Mouse (Mus musculus): Measurements from ENCODE around the gene Nkx6-2.

Gene Nkx6-2

GRCm38 (mm10) chr7:139572665-139573064 lies 9.9 kb downstream of the Nkx6-2 start:
- intact Hi-C loops (cut with DNase I), result no loop called here

GRCm38 (mm10) chr7:139570788-139571187 lies 11.8 kb downstream of the Nkx6-2 start:
- intact Hi-C loops (cut with DNase I), result no loop called here

DNA sequence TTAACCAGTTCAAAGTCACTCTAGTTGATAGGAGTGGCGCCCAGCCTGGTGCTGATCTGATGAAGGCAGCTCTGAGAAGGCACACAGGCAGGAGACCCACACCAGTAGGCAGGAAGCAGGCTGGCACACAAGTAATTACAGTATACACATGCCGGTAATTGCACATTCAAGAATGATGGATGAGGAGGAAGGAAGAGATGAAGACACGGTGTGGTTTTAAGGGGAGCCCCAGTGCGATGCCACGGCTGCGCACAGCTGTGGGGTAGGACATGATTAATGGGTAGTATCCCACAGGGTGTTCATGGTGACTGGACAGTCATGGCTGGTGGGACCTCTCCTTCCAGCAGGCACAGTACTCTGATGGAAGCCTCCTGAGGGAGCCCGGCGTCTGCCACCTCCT lies 16.1 kb downstream of the Nkx6-2 start:
- intact Hi-C loops (cut with DNase I), result no loop called here

DNA sequence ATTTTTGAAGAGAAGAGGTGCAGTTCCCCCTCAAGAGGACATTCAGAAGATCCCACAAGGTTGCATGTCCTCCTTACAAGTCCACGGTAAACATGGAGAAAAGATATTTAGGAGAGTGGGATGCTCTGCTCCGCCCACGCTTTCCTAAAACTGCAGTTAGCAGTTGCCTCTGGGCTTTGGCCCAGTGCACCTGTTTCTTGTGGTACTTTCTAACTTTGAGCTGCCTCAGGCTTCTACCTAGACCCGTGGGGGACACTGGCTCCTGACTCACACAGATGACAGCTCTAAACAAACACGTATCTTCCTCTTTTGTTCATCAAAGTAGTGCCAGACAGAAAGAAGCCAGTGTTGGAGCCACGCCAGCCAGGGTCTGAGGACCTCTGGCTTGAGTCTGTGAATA lies 16.6 kb downstream of the Nkx6-2 start:
- intact Hi-C loops (cut with DNase I), result no loop called here

DNA sequence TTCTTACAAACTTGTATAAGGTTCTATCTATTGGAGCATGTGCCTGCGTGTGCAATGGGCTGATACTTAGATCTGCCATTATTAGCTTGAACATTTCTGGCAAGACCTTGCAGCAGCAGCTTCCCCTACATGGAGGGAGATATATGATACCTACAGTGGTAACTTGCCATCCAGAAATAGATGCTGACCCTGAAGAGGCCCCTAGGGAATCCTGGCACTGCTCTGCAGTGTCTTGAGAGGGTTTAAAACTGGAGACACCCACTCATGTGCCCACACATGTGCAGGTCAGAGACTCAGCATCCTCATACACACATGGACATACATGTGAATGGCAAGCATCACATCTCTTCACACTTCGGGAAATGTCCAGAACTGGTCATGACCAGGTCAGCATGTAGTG lies 18.4 kb downstream of the Nkx6-2 start:
- intact Hi-C loops (cut with DNase I), result no loop called here

DNA sequence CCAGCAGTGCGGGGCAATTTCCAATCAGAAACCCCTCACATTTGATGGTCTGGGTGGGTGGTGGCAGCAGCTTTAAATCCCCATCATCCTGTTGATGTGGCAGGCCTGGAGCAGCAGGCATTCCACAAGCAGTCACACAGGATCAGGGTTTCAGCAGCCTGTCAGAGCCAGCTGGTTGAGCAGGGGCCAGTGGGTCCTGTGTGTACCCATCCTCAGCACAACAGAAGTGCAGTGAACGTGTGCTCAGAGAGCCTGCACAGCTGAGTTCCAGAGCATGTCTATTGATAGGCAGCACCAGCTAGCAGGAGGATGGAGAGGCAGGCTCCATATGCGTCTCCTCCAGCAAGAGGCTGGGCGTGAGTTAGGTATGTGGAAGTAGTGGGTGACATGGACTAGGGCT lies 19.2 kb downstream of the Nkx6-2 start:
- intact Hi-C loops (cut with DNase I), result no loop called here

GRCm38 (mm10) chr7:139559659-139560058 lies 22.9 kb downstream of the Nkx6-2 start:
- intact Hi-C loops (cut with DNase I), result no loop called here

DNA sequence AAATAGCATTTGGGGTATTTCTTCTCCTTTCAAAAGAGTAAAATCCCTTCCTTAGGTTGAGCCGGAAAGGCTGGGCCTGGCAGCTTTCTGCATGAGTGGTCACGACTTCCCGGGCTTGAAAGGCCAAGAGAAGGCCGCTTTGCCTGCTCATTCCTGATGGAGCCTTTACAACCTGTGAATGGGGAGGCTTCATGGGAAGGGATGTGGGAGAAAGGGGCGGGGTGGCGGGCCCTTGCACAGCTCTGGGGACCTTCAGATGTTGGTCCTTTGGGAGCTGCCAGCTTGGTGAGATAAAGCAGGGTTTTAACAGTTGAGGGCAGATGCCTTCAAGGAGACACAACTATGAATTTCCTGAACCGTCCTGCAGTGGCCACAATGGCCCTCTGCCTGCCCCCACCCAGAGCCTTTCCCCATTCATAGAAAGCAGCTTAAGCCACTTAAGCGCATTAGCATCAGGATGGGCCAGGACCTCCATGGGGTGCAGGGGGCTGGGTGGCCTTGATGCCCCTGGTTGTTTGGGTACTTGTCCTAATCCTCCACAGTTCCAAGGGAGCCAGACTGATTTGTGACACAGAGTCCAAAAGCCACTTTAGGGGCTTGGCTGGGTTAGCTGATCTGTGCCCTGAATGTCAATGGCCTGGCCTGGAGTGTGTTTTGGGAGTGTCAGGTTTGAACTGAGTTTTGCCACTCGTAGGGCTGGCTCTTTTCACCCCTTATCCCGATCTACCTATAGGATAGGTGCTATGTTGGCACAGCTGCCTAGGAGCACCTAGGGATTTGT lies 25.7 kb downstream of the Nkx6-2 start:
- intact Hi-C loops (cut with DNase I), result no loop called here

DNA sequence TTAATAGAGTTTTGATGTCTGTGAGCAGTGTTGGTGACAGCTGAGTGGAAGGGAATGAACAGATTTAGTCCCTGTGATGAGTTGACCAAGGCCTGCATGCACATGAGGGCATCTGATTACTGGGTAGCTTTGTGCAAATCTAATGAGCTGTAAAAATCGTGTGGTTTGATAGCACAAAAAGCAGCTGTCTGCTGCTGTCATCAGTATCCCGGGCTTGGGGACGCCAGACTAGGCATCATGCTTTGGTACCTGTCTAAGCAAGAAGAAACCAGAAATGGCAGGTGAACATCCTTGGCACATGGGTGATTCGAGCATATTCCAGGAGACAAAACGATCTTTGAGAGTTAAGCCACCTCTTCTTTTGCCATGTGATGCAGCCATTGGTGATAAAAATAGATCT lies 26.3 kb downstream of the Nkx6-2 start:
- intact Hi-C loops (cut with DNase I), result no loop called here

DNA sequence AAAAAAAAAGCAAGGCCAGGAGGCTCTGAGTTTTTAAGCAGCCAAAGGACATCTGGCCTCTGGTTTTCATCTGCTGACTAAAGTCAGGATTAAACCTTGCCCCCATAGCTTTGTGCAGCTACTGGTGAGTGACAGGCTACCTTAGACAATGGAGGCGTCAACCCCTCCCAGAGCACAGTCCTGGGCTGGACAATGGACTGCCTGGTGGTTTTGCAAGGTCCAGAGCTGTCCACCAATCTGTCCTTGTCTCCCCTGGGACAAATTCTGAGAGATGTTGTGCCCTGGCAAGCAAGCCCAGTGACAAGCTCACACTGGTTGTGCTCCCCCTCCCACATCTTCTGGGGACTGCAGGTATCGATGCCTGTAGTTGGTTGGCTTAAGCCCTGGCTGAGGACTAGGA lies 31.1 kb downstream of the Nkx6-2 start:
- intact Hi-C loops (cut with DNase I), result no loop called here

- intact Hi-C loops (cut with DNase I), result no loop called here
These were observed 32.4 kb downstream of the Nkx6-2 start for GRCm38 (mm10) chr7:139550086-139550783.

DNA sequence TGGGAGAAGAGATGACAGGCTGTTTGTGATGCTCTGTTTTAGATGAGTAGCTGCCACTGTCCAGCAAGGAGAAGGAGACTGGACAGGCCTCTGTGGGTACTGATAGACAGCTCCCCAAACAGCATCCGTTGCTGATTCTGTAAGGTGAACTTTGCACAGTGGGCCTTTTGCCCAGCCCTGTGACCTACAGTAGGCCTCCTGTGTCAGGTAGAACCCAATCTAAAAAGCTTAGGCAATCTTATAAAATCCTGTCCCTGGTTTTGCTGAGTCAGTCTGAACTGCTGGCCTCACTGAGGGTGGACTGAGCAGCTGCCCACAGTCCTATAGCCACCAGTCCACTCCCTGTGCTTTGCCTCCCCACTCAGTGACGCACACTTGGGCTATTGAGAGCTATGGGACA lies 35.3 kb downstream of the Nkx6-2 start:
- intact Hi-C loops (cut with DNase I), result loop anchor here (5.0 kb wide), 1 partner anchor 45 kb away; no protein-coding TSS in a partner anchor

DNA sequence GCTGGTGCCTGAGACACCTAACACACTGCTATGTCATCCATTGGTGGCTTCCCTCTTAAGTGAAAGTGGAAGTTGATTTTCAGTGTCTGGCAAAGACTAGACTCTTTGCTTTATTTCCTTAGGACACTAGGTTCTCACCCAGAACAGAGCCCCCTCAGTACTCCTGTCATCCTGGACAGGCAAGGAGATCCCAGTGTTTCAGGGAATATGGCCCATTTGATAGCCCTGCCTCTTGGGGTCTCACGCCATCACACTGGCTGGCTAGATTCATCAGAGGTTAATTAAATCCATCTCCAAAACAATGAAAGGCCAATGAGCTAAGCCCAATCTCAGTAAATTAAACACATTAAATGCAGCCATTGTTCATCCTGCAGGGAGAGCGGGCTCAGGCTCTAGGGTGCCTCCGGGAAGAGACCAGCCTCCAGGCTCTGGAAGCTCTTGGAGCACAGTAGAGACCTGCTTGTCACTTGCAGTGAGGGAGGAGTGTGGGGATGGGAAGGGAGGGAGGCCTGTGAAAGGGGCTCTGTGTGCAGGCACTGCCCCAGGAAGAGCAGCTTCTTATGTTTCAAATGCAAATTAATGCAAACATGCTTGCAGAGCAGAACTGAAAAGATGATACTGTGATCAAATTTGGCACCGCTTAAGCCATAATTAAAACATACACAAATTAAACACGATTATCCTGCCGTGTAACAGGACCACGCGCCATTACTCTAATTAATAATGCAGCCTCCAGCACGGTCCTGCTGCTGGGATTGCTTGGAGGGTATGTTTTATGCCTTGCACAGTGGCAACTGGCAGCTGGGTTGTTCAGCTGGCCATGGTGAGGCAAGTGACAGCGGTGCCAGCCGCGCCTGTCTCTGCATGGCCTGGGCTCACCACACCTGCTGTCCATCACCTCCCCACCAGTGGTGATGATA lies 37.6 kb downstream of the Nkx6-2 start:
- intact Hi-C loops (cut with DNase I), result loop anchor here (5.0 kb wide), 1 partner anchor 43 kb away; no protein-coding TSS in a partner anchor

- intact Hi-C loops (cut with DNase I), result no loop called here
These were observed 41.2 kb downstream of the Nkx6-2 start for GRCm38 (mm10) chr7:139541422-139541821.

- intact Hi-C loops (cut with DNase I), result no loop called here
These were observed 42.0 kb downstream of the Nkx6-2 start for GRCm38 (mm10) chr7:139540601-139541000.

DNA sequence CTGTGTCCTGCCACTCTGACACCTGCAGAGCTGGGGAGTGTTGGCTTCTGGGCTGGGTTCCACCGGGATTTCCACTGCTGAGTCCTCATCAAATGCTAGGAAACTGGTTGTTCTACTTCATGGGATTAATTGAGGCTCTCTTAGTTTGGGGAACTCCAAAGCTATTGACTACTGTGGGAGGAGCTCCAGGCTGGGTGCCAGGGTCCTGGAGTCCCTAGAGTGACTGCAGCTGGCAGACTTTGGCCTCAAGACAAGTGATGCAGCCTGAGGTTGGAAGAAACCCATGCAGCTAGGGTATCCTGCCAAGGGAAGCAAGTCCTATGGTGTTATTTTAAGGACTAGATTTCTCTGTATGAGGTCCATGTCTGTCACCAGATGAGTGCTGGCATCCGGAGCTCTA lies 44.1 kb downstream of the Nkx6-2 start:
- intact Hi-C loops (cut with DNase I), result no loop called here

- intact Hi-C loops (cut with DNase I), result no loop called here
These were observed 44.8 kb downstream of the Nkx6-2 start for GRCm38 (mm10) chr7:139537831-139538230.

GRCm38 (mm10) chr7:139536831-139537230 lies 45.8 kb downstream of the Nkx6-2 start:
- intact Hi-C loops (cut with DNase I), result no loop called here

GRCm38 (mm10) chr7:139536331-139536730 lies 46.3 kb downstream of the Nkx6-2 start:
- intact Hi-C loops (cut with DNase I), result no loop called here

- intact Hi-C loops (cut with DNase I), result no loop called here
These were observed 51.2 kb downstream of the Nkx6-2 start for GRCm38 (mm10) chr7:139531428-139531801.

DNA sequence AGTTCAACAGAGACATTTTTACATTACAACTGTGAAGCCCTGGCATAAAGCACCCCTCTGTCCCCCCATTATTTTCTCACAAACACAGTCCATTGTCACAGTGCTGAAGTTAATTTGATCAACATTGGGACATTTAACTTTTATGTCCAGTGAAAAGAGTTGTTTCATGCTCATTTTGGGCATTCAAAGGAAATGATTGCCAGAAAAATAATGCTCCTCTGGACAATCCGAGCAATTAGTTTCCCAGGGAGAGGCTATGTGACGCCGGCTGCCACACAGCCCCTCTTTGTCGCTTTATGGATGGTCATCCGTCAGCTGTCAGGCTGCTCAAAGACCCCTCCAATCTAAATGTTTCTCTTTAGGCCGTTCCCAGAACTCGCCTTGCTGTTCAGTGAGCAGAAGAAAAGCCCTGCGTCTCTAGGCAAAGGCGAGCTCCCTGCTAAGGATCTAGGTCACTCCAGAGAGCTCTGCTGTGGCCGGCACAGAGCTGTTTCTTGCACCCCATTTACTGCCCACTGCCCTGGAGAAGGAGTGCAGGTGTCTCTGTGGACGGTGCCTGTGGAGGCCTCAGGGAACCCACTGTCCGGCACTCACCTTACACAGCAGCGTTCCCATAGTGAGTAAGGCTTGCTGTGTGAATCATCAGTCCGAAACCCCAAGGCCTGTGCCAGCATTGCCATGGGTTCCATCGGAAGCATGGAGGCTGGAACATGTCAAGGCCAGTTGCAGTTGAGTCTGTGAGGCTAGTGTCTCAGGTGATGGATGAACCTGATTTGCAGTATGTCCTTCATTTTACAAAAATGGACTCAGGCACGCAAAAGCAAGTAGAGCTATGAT lies 51.8 kb downstream of the Nkx6-2 start:
- intact Hi-C loops (cut with DNase I), result no loop called here

Data from adrenal gland (tissue).